Mouse (Mus musculus) embryo, embryonic 10.5 days (tissue): ENCODE results near the gene Mpst.

ENCODE experiments used
- DNase-seq: peaks from one replicate; pipeline ENCODE4 v3.0.0-alpha.2; 2015; ENCODE audit warnings: low spot score

The Mpst gene

GRCm38 (mm10) chr15:78403896-78404295, 2.3 kb upstream of the Mpst start:
- DNase-seq = no peak

GRCm38 (mm10) chr15:78405098-78405497, 1.1 kb upstream of the Mpst start:
- DNase-seq = no peak

GRCm38 (mm10) chr15:78405517-78406211, 552 bp upstream of the Mpst start, which contains the start of gene Tst:
Gene Tst (minus strand): TSS chr15:78405907.
- DNase-seq = peak; percentile 91

GRCm38 (mm10) chr15:78409570-78410052, 3.4 kb downstream of the Mpst start:
- DNase-seq = no peak

- no peak for DNase-seq
Measured at GRCm38 (mm10) chr15:78413083-78413718, 7.0 kb downstream of the Mpst start.

- DNase-seq = no peak
Measured at GRCm38 (mm10) chr15:78413719-78414117, 7.5 kb downstream of the Mpst start.

- no peak for DNase-seq
Measured at GRCm38 (mm10) chr15:78414157-78414556, 7.9 kb downstream of the Mpst start.

- DNase-seq = peak; percentile 31
Measured at GRCm38 (mm10) chr15:78416937-78417336, 10.7 kb downstream of the Mpst start.

- DNase-seq = no peak
Measured at GRCm38 (mm10) chr15:78420395-78420794, 14.2 kb downstream of the Mpst start.

- DNase-seq = peak; percentile 92
Measured at GRCm38 (mm10) chr15:78422046-78422956, 16.1 kb downstream of the Mpst start.

- no peak for DNase-seq
Measured at GRCm38 (mm10) chr15:78424507-78424906, 18.3 kb downstream of the Mpst start.

GRCm38 (mm10) chr15:78425230-78425629, 19.0 kb downstream of the Mpst start:
- DNase-seq = no peak

GRCm38 (mm10) chr15:78428391-78429138, 22.3 kb downstream of the Mpst start, which contains the start of gene Kctd17:
Gene Kctd17 (plus strand): TSS chr15:78428564.
- peak; percentile 90 for DNase-seq

GRCm38 (mm10) chr15:78429139-78429459, 22.9 kb downstream of the Mpst start:
- DNase-seq = no peak

- no peak for DNase-seq
Measured at GRCm38 (mm10) chr15:78429871-78430622, 23.8 kb downstream of the Mpst start.

GRCm38 (mm10) chr15:78430874-78431273, 24.7 kb downstream of the Mpst start:
- no peak for DNase-seq

GRCm38 (mm10) chr15:78431541-78432121, 25.4 kb downstream of the Mpst start:
- DNase-seq = no peak

GRCm38 (mm10) chr15:78434896-78435520, 28.8 kb downstream of the Mpst start:
- DNase-seq = peak; percentile 88

GRCm38 (mm10) chr15:78435681-78436080, 29.5 kb downstream of the Mpst start:
- no peak for DNase-seq
